Mouse (Mus musculus): ENCODE measurements at regions not wholly inside any gene's neighbourhood (a gene's known extent, or its start where the extent isn't known, plus 50 kb on each side); places are given as distances from the start of the nearest gene placed in this dataset.

DNA sequence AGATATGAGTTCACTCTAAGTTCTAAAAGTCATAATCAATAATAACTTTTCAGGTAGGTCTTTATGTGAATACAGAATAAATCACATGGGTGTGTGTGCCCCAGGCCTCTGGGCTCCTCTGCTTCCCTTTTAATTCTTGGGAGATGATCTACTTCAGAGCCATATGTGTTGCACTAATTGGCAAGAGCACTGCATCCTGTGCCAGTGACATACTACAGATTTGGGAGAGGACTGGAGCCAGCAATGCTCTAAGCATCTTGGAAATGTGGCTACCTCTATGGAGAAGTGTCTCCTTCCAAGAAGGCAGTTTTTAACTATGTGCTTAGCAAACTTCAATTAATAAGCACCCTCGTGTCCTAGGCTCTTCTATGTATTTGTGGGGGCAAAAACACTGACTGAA lies 416.6 kb downstream of the Brinp2 start:
- Histone ChIP-seq H3K27me3 (ENCODE audit: insufficient read depth, low read length) (no peaks in the 10 kb centered on the region), H3K36me3 (ENCODE audit: insufficient read depth) (no peaks in the 10 kb centered on the region), H3K4me2 (ENCODE audit: low read depth) (no peak overlapping the region), H3K9ac (no peak overlapping the region), H3K9me3 (ENCODE audit: low read length) (no peaks in the 10 kb centered on the region), H3K27ac (ENCODE audit: low read depth, low read length) (no peak overlapping the region), H3K4me3 (ENCODE audit: low read depth, low read length) (no peak overlapping the region), H3K4me1 (ENCODE audit: insufficient read depth) (peaks cover 10% of the 10 kb centered on the region)
- no peak for ATAC-seq
- TF ChIP-seq CTCF (IDR thresholded peaks at IDR 0.05; ENCODE audit: low read depth) = no peak
- peak; percentile 54 for DNase-seq
- 36% methylated on average over 1 of the region's 1 CpGs for WGBS

DNA sequence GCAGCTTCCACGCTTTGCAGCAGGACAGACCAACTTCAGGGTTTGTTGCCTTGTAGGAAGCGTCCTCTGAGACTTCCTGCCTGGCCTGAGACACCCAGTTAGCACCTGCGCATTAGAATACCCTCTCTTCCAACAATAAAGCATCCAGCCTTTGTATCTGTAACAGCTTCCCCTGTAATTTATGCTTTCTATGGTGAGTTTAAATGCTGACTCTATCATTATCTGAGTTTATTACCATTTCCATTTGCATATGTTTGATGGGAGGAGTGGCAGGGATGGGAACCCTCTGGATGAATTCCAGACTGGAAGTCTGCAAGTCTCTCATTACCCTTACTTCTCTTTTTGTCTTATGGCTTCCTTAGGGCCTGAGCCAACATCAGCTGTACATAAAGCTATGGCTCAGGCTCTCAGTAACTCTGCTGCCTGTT lies 415.8 kb downstream of the Brinp2 start:
- 21% methylated on average over 3 of the region's 3 CpGs for WGBS
- Histone ChIP-seq H3K27ac (ENCODE audit: low read depth, low read length) (peak overlapping the region; percentile 77), H3K4me1 (ENCODE audit: insufficient read depth) (peaks cover 10% of the 10 kb centered on the region), H3K36me3 (ENCODE audit: insufficient read depth) (no peaks in the 10 kb centered on the region), H3K4me3 (ENCODE audit: low read depth, low read length) (no peak overlapping the region), H3K9me3 (ENCODE audit: low read length) (no peaks in the 10 kb centered on the region), H3K27me3 (ENCODE audit: insufficient read depth, low read length) (no peaks in the 10 kb centered on the region), H3K9ac (no peak overlapping the region), H3K4me2 (ENCODE audit: low read depth) (no peak overlapping the region)
- DNase-seq = peak; percentile 32
- TF ChIP-seq CTCF (IDR thresholded peaks at IDR 0.05; ENCODE audit: low read depth) = no peak
- ATAC-seq = peak; percentile 81

DNA sequence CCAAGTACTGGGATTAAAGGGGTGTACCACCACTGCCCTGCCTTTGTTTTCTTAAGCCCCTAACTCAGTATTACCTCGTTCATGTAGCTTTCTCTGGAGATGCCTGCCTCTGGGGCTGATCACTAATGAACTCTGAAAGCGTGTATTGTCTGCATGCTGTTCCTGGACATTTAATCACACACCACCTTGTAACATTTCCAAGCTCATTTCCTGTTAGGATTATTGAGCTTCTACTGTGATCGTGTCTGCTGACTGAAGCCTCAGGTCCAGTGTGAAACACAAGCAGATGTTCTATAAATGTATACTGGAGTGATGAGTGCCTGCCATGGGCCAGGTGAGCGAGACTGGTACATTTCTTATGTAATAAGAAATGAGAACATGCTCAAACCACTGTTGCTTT lies 398.6 kb downstream of the Brinp2 start:
- no peak overlapping the region for H3K4me3 ChIP-seq (ENCODE audit: low read depth, low read length)
- TF ChIP-seq CTCF (IDR thresholded peaks at IDR 0.05; ENCODE audit: low read depth) = no peak
- 59% methylated on average over 4 of the region's 4 CpGs for WGBS
- H3K27me3 ChIP-seq (ENCODE audit: insufficient read depth, low read length) = no peaks in the 10 kb centered on the region
- DNase-seq = no peak
- no peaks in the 10 kb centered on the region for H3K9me3 ChIP-seq (ENCODE audit: low read length)
- no peak overlapping the region for H3K27ac ChIP-seq (ENCODE audit: low read depth, low read length)
- no peak overlapping the region for H3K4me2 ChIP-seq (ENCODE audit: low read depth)
- H3K9ac ChIP-seq = no peak overlapping the region
- no peaks in the 10 kb centered on the region for H3K4me1 ChIP-seq (ENCODE audit: insufficient read depth)
- no peaks in the 10 kb centered on the region for H3K36me3 ChIP-seq (ENCODE audit: insufficient read depth)
- ATAC-seq = no peak

DNA sequence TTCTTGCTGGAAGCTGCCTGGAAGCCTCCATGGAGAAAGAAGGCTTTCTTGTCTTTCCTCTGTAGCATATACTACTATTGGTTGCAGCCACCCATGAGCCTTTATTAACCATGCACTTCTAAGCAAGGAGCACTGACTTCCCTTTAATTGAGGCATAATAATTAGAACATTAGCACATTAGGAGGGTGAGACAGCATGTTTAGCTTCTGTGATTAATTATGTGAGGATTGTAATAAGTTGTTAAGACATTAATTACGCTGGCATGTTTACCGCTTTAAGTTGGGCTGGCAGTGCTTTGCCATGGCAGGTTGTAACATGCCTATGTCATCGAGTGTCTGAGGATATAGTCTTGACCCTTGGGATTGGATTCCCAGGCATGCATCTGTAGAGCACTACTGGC lies 391.7 kb downstream of the Brinp2 start:
- H3K4me1 ChIP-seq (ENCODE audit: insufficient read depth) = no peaks in the 10 kb centered on the region
- no peak for TF ChIP-seq CTCF (IDR thresholded peaks at IDR 0.05; ENCODE audit: low read depth)
- no peaks in the 10 kb centered on the region for H3K36me3 ChIP-seq (ENCODE audit: insufficient read depth)
- H3K4me3 ChIP-seq (ENCODE audit: low read depth, low read length) = no peak overlapping the region
- no peak overlapping the region for H3K4me2 ChIP-seq (ENCODE audit: low read depth)
- H3K27me3 ChIP-seq (ENCODE audit: insufficient read depth, low read length) = no peaks in the 10 kb centered on the region
- ATAC-seq = no peak
- no peaks in the 10 kb centered on the region for H3K9me3 ChIP-seq (ENCODE audit: low read length)
- H3K9ac ChIP-seq = no peak overlapping the region
- 52% methylated on average over 3 of the region's 3 CpGs for WGBS
- no peak overlapping the region for H3K27ac ChIP-seq (ENCODE audit: low read depth, low read length)
- DNase-seq = no peak

DNA sequence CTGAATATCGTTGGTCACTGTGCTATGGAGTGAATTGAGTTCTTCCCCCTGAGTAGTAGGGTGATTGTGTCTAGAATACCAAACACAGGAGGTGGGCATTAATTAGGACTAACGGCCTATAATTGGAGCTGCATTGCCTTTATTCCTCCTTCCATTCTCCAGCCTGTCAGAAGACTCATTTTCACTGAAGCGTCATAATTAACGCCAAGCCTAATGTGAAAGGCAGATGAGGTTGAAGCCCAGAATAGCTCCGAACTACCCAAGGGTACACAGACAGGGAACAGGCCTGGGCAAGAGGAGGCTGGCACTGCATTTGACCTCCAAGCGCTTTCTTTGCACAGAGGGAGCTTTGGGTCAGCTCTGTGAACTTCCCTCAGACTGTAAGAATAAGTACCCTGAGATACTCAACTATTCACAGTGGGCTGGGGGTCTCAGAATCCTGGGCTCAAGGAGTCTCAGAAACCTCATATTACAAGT lies 386.5 kb downstream of the Brinp2 start:
- no peaks in the 10 kb centered on the region for H3K4me1 ChIP-seq (ENCODE audit: insufficient read depth)
- H3K9ac ChIP-seq = no peak overlapping the region
- no peaks in the 10 kb centered on the region for H3K9me3 ChIP-seq (ENCODE audit: low read length)
- TF ChIP-seq CTCF (IDR thresholded peaks at IDR 0.05; ENCODE audit: low read depth) = no peak
- no peak overlapping the region for H3K27ac ChIP-seq (ENCODE audit: low read depth, low read length)
- H3K36me3 ChIP-seq (ENCODE audit: insufficient read depth) = no peaks in the 10 kb centered on the region
- H3K4me2 ChIP-seq (ENCODE audit: low read depth) = no peak overlapping the region
- H3K4me3 ChIP-seq (ENCODE audit: low read depth, low read length) = no peak overlapping the region
- WGBS = 16% methylated on average over 6 of the region's 6 CpGs
- peak; percentile 89 for ATAC-seq
- H3K27me3 ChIP-seq (ENCODE audit: insufficient read depth, low read length) = no peaks in the 10 kb centered on the region
- peak; percentile 35 for DNase-seq

DNA sequence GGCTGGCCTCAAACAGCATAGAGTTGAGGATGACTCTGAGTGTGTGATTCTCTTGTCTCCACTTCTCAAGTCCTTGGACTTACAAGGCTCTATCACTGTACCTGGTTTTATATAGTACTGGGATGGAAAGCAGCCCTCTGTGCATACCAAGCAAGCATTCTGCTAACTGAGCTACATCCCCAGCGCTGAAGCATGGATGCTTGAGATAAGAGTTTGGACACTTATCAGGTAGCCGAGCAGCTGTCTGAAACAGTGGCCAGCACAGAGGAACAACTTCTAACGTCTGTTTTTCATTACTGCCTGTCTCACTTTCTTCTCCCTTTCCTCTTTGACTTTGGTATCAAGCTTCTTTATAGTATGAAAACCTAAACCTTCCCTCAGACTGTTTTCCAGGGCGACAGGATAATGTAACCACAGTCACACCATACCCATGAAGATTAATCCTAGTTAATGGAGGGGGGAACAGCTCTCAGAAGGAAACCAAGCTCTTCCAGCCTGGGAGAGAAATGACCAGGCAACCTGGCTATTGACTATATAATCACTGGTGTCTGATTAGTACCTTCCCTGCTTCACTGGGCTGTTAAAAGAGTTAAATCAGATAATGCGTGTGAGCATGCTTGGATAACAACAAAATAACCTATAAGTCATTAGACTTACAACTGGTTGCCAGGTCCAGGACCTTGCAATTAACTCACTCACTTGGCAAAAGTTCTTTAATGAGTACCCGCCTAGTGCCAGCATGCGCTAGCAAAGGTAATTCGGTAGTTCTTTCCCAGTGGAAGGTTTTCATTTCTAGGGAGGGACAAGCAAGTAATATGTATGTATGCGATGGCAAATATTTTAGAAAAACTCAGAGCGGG lies 382.5 kb downstream of the Brinp2 start:
- ATAC-seq = no peak
- Histone ChIP-seq H3K4me1 (ENCODE audit: insufficient read depth) (no peaks in the 10 kb centered on the region), H3K9ac (no peak overlapping the region), H3K27ac (ENCODE audit: low read depth, low read length) (no peak overlapping the region), H3K9me3 (ENCODE audit: low read length) (no peaks in the 10 kb centered on the region), H3K4me3 (ENCODE audit: low read depth, low read length) (no peak overlapping the region), H3K4me2 (ENCODE audit: low read depth) (no peak overlapping the region), H3K27me3 (ENCODE audit: insufficient read depth, low read length) (no peaks in the 10 kb centered on the region), H3K36me3 (ENCODE audit: insufficient read depth) (no peaks in the 10 kb centered on the region)
- no peak for DNase-seq
- no peak for TF ChIP-seq CTCF (IDR thresholded peaks at IDR 0.05; ENCODE audit: low read depth)
- 62% methylated on average over 10 of the region's 10 CpGs for WGBS

DNA sequence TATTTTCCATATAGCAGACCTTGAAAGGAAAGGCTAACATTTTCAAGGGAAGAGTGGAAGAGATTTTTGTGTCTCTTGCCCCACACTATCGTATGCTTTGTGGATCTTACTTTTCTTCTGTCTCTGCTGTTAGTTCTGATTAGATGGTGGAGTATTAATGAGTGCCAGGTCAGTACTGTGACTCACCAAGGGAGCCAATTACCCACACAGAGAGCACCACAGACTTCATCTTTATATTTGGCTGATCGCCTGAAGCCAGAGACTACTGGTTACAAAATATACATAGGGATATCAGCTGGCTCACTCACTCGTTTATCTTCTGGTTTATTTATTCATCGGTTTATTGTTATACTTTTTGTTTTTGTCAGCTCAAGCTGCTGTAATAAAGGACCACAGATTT lies 381.5 kb downstream of the Brinp2 start:
- no peaks in the 10 kb centered on the region for H3K27me3 ChIP-seq (ENCODE audit: insufficient read depth, low read length)
- H3K9me3 ChIP-seq (ENCODE audit: low read length) = no peaks in the 10 kb centered on the region
- H3K4me3 ChIP-seq (ENCODE audit: low read depth, low read length) = no peak overlapping the region
- no peaks in the 10 kb centered on the region for H3K4me1 ChIP-seq (ENCODE audit: insufficient read depth)
- H3K27ac ChIP-seq (ENCODE audit: low read depth, low read length) = no peak overlapping the region
- WGBS = 36% methylated on average over 4 of the region's 4 CpGs
- no peaks in the 10 kb centered on the region for H3K36me3 ChIP-seq (ENCODE audit: insufficient read depth)
- TF ChIP-seq CTCF (IDR thresholded peaks at IDR 0.05; ENCODE audit: low read depth) = no peak
- no peak overlapping the region for H3K4me2 ChIP-seq (ENCODE audit: low read depth)
- DNase-seq (no peak), ATAC-seq (no peak)
- no peak overlapping the region for H3K9ac ChIP-seq
